Mouse (Mus musculus) liver, postnatal 0 days (tissue): ENCODE measurements around the gene Vps11.

Experiments
- CTCF ChIP-seq: sonication (generic); IDR thresholded peaks from 2 replicates; pipeline ENCODE4 v1.5.1; 2016; ENCODE audit warnings: antibody characterized with exemption, low read depth
- EP300 ChIP-seq: IDR thresholded peaks from 2 replicates; pipeline ENCODE4 v1.6.1; 2016; ENCODE audit warnings: antibody characterized with exemption, low read depth, mild to moderate bottlenecking

- TF ChIP-seq CTCF = no peak
- TF ChIP-seq EP300 = no peak
Observed at GRCm38 (mm10) chr9:44307248-44307647, 54.2 kb downstream of the Vps11 start.
